Mouse (Mus musculus): Measurements from ENCODE around the gene 4930507D05Rik.
"Not testable (repeated sequence)": the region's sequence is repeated elsewhere in the genome, so short reads cannot be mapped to it uniquely, and the experiment has no call there.

Gene 4930507D05Rik

DNA sequence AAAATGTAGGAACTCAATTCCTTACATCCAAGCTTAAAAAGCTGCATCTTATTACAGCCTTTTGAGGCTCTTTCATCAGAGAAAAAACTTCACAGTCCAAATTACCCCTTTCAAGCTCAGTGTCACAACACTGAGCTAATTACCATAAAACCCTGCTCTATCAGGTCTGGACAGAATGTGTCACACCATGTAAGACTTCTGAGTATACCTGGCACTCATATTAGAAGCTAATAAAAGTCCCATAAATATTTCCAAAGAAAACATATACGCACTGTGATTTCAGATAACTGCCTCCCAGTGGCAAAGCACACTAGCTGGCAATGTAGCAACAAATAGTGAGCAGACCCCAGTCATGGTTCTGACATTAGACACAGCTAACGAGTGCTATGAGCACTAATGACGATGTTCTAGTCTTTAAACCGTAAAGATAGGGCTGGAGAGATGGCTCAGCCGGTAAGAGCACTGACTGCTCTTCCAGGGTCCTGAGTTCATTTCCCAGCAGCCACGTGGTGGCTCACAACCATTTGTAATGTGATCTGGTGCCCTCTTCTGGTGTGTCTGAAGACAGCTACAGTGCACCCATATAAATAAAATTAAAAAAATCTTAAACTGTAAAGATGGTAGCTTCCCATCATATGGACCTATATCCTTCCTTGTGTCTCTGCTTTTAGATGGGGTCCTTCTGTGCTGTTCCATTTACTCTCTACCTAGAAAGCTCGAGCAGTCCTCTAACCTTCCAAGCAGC lies 32.0 kb downstream of the 4930507D05Rik start:
- no peak for DNase-seq

DNA sequence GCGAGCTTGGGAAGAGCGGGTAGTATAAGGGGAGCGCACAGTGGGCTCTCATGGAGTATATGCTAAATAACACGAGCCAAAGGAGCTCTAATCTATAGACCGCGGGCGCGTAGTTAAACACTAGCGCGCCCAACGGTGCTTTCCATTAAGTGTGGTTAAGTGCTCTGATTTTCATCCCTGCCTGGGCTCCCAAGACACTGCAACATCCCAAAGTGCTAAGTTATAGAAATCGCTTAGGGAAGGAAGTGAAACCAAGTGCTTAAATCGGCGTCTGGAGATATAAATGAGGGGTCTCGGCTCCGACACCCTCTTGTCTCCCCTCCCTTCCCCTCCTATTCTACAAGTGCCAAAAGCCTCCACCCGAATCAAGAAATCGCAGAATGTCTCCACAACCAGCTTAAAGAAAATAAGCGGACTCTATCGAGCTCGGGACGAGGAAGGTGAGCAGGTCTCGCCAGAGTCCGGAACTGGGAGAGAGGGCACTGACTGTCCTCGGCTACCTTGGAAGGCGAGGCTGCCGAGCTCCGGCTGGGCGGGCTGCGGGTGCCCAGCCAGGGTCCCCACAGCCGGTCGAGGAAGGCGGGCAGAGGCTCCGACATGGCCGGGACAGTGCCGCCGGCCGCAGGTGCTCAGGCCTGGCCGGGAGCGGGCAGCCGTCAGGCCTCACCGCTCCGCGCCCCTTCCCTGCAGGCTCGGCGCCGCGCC lies 36.7 kb downstream of the 4930507D05Rik start:
- peak; percentile 20 to 39 for DNase-seq

DNA sequence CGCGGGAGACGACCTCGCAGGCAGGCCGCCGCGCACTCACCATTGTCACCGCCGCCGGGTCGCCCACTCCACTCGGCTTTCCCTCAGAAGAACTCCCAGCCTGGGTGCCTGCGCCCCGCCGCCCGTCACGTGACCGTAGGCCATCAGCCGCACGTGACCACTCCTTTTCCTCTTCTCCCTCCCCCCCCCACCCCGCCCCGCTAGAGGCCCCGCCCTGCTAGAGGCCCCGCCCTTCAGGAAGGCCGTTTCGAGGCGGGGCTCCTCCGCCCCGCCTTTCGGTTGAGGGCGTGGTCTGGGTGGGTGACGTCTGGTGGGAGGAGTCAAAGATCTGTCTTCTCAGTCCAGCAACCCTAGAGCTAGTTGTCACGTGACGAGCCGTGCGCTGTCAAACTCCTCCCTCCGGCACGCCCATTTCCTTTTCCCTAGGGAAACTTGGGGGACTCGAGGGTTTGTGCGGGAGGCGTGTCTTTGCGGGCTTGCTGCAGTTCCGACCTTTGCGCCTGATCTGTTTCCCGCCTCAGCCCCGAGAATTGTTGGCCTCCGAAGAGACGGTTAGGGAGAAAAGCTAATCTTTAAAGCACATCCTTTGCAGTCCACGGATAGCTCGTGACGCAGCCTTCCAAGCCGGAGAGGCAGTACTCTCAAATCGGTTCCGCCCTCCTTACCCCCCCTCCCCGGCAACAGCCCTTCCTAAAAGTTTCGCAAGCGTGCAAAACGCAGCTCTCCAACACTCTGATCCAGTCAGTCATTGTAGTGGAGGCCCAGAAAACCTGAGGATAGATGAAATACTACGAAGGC lies 37.5 kb downstream of the 4930507D05Rik start, which contains the start of gene Vps26a:
Gene Vps26a (minus strand): TSS at position 188 of the 798 bp plus-strand sequence.
- DNase-seq, result peak; percentile 99

DNA sequence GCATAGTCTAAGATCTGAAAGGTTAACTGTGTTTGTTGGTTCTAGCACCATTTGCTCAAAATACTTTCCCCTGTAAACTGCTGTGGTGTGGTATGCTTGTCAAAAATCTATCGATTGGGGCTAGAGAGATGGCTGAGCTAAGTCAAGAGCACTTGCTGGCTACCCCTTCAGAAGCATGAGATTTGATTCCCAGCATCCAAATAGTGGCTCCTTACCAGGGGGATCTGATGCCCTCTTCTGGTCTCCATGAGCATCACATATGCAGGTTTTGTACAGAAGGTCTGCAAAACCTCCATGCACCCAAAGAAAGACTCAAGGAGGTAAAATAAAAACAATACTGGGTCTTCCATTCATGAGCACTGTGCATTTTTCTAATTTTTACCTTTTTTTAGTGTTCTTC lies 39.0 kb downstream of the 4930507D05Rik start:
- peak; percentile 45 to 64 for DNase-seq

DNA sequence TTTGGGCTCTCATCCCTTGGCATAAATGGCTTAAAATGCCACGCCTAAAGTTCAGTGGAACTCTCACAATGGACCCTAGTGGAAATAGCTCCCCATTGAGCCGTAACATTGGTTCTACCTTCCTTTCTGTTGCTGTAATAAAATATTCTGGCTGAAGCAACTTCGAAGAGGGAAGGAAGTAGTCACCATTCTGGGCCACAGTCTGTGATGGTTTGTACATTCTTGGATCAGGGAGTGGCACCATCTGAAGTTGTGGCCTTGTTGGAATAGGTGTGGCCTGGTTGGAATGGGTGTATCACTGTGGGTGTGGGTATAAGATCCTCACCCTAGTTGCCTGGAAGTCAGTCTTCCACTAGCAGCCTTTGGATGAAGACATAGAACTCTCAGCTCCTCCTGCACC lies 42.4 kb downstream of the 4930507D05Rik start:
- not testable (repeated sequence) for DNase-seq

DNA sequence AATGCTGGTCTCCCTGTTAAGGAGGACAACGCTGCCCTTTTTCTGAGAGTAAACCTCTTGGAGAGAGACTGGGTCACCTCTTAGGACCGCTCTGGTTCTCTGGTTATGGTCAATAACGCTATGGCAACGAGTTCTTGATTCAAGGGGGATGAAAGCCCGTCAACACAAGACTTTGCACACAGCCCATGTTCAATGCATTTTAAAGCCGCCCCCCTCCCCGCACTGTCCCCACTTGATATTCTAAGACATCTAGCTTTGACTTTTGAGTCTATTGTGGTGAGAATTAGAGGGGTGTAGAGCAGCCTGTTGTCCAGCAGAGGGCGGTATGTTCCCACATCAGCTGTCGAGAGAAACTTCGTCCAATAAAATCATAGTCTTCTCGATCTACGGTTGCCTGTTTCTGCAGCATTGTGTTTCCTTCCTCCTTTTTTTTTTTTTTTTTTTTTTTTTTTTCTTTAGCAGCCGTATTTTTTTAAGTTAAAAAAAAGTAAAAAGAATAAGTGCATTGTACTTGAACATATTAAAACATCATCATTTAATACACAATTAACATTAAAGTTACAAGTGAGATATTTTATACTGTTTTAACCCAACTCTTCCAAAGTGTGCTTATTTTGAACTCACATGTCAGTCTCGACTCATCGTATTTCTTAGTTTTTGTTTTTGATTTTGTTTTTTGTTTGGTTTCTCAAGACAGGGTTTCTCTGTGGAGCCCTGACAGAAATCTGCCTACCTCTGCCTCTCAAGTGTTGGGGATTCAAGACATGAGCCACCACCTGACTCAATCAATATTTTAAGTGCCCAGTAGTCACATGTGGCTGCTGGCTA lies 51.0 kb downstream of the 4930507D05Rik start:
- peak; percentile 60 to 63 for DNase-seq

Data from kidney, postnatal 4 days (tissue).